In the genomic region with DNA sequence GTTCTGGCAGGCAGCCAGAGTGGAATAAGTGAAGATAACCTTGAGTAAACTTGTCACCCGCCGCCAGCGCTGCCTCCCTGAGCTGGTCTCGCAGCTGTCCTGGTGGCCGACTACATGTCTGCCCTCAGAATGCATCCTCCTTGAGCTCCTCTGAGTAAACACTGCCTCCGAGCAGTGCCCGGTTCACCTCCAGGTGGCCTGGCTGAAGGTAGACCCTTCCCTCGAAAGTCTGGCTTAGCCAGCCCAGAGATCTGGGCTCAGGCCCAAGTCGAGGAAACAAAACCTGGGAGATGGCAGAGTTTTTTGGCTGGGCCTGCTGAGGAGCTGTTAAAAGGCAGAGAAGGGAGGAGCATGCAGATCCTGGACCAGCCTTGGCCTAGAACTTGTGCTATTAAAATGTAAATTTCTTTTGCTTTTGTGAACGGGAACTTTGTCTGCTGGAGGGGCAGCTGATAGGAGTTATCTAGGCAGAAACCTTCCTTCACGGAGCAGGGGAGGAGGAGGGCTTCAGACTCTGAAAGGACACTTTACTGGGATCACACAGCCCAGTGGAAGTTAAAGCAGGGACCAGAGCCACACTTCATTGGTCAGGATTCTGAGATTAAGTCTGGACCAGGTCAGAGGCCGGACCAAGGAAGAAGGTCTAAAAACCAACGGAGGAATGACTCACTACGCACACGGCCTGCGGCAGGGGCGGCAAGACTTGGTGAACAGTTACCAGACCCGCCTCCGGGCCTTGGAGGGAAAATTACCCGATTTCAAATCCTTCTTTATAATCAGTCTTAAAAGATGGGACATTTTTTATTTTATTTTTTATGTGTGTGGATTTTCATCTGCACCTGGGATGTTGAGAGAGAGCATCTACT, we compare ENCODE assay signal across 8 mouse cellular contexts. TPM values are rescaled to one million over a fixed set of nuclear protein-coding genes. Genes with fewer than 3 reads are reported as not detected.
DNase-seq lines count a peak whose midpoint lies in the region; ATAC-seq and TF ChIP-seq lines count a peak whose summit lies in the region.

No protein-coding gene starts in this region.

- WGBS in forebrain, embryonic 10.5 days = 2% methylated on average over 20 of the region's 20 CpGs
- WGBS in hindbrain, embryonic 11.5 days = 2% methylated on average over 20 of the region's 20 CpGs
- 31% methylated on average over 20 of the region's 20 CpGs for WGBS in liver, adult 2 months

- no peak overlapping the region for H3K27ac ChIP-seq in layer of hippocampus, adult 2 months
- H3K27ac ChIP-seq in forebrain, embryonic 10.5 days = peak overlapping the region; percentile 97
- peak overlapping the region; percentile 68 for H3K27ac ChIP-seq in hindbrain, embryonic 11.5 days (ENCODE audit: low read depth, low read length)
- H3K27ac ChIP-seq in liver, adult 2 months (replicated peaks; ENCODE audit: insufficient read depth, low read depth, low read length) = no peak overlapping the region

- peak overlapping the region; percentile 88 for H3K9ac ChIP-seq in hindbrain, embryonic 11.5 days (ENCODE audit: low read depth, low read length)
- H3K9ac ChIP-seq in liver, adult 2 months (ENCODE audit: low read depth, low read length) = no peak overlapping the region

- H3K4me1 ChIP-seq in forebrain, embryonic 10.5 days = peaks cover 68% of the 10 kb centered on the region
- peaks cover 14% of the 10 kb centered on the region; the same call in 1 of the 2 replicates for H3K4me1 ChIP-seq in hindbrain, embryonic 11.5 days (replicated peaks; ENCODE audit: control insufficient read depth, insufficient read depth, low read length)
- H3K4me1 ChIP-seq in liver, adult 2 months (ENCODE audit: control insufficient read depth, insufficient read depth, low read length) = peaks cover 2% of the 10 kb centered on the region

- H3K27me3 ChIP-seq in forebrain, embryonic 10.5 days (ENCODE audit: poor library complexity, severe bottlenecking) = no peaks in the 10 kb centered on the region
- no peaks in the 10 kb centered on the region for H3K27me3 ChIP-seq in hindbrain, embryonic 11.5 days (ENCODE audit: control insufficient read depth, insufficient read depth, low read length)
- H3K27me3 ChIP-seq in liver, adult 2 months (ENCODE audit: control insufficient read depth, insufficient read depth, low read length) = peaks cover 11% of the 10 kb centered on the region

- peak; percentile 25; the same call in 1 of the 2 replicates for TF ChIP-seq CTCF in layer of hippocampus, adult 2 months (conservative IDR thresholded peaks at IDR 0.05)
- TF ChIP-seq CTCF in liver, adult 2 months (IDR thresholded peaks at IDR 0.05; ENCODE audit: low read depth, low read length) = 0 out of 2 replicates have a peak, but pooled peaks have one; percentile 8

- no peaks in the 10 kb centered on the region for H3K9me3 ChIP-seq in forebrain, embryonic 10.5 days
- H3K9me3 ChIP-seq in hindbrain, embryonic 11.5 days (ENCODE audit: control insufficient read depth, low read length) = no peaks in the 10 kb centered on the region

- H3K36me3 ChIP-seq in forebrain, embryonic 10.5 days (replicated peaks) = peaks cover 51% of the 10 kb centered on the region
- peaks cover under 1% of the 10 kb centered on the region; the same call in 1 of the 2 replicates for H3K36me3 ChIP-seq in hindbrain, embryonic 11.5 days (ENCODE audit: control insufficient read depth, insufficient read depth, low read length)
- H3K36me3 ChIP-seq in liver, adult 2 months (ENCODE audit: control insufficient read depth, insufficient read depth, low read length) = no peaks in the 10 kb centered on the region

- H3K4me2 ChIP-seq in hindbrain, embryonic 11.5 days (replicated peaks; ENCODE audit: low read depth, low read length) = peak overlapping the region; percentile 84

- DNase-seq in layer of hippocampus, adult 2 months (ENCODE audit: low spot score in 2 of 2) = no peak
- DNase-seq in layer of hippocampus, postnatal 25 days (ENCODE audit: extremely low spot score in 1 of 2, low spot score in 1 of 2) = no peak
- peak; percentile 62 to 87 for DNase-seq in adrenal gland, adult (ENCODE audit: inconsistent age in 2 of 2, low spot score in 1 of 2)
- peak; percentile 37 for DNase-seq in forebrain, embryonic 10.5 days (ENCODE audit: extremely low spot score, low spot score)
- DNase-seq in hindbrain, embryonic 11.5 days (ENCODE audit: low spot score) = peak; percentile 56
- DNase-seq in liver, adult 2 months (ENCODE audit: extremely low read depth, low read depth, low spot score) = peak; percentile 33
- peak; percentile 34 to 41 for DNase-seq in natural killer cell, adult 2 months (ENCODE audit: low spot score in 2 of 2)
- DNase-seq in testis, postnatal 14 days (ENCODE audit: low spot score) = peak; percentile 73

- peak overlapping the region; percentile 59; the same call in 1 of the 2 replicates for H3K4me3 ChIP-seq in layer of hippocampus, adult 2 months
- peak overlapping the region; percentile 95 for H3K4me3 ChIP-seq in forebrain, embryonic 10.5 days
- H3K4me3 ChIP-seq in hindbrain, embryonic 11.5 days (ENCODE audit: low read depth, low read length) = peak overlapping the region; percentile 87
- peak overlapping the region; percentile 12; the same call in 1 of the 2 replicates for H3K4me3 ChIP-seq in liver, adult 2 months (ENCODE audit: insufficient read depth, low read depth, low read length)

- H3K79me2 ChIP-seq in liver, adult 2 months (ENCODE audit: control insufficient read depth, insufficient read depth, low read length) = no peaks in the 10 kb centered on the region

- no peak for TF ChIP-seq POLR2A in liver, adult 2 months (IDR thresholded peaks at IDR 0.05; ENCODE audit: extremely low read depth, insufficient read depth, low read length)

- ATAC-seq in hindbrain, embryonic 11.5 days (ENCODE audit: low FRiP score) = no peak

RNA-seq across cellular contexts. Expression of gene Tgif2, which starts 2.3 kb away (rescaled TPM):
- total RNA-seq in layer of hippocampus, adult 2 months (2021) = 1 to 10 TPM in 1 of 2 experiments, under 1 TPM in 1; 0.77 to 1.4 TPM
- 1 to 10 TPM; 1.1 to 2.1 TPM for total RNA-seq in layer of hippocampus, postnatal 25 days (2021)
- polyA plus RNA-seq in forebrain, embryonic 10.5 days (2016; fragmentation: Nextera tagmentation; extraction: Ambion mirVana) = 108 and 109 TPM in 2 replicates
- 69.6 and 71.8 TPM in 2 replicates for polyA plus RNA-seq in hindbrain, embryonic 11.5 days (2014; fragmentation: Nextera tagmentation; extraction: Ambion mirVana)
- total RNA-seq in liver, adult 2 months (2014; rRNA removed) = 0.28 and 0.67 TPM in 2 replicates
- polyA plus RNA-seq in liver, adult 2 months (2012; rRNA removed) = 0.65 and 0.77 TPM in 2 replicates

RNA-seq across cellular contexts. Expression of gene 4930518I15Rik, which starts 15.7 kb away (rescaled TPM):
- 1 to 10 TPM; 3.4 to 4.7 TPM for total RNA-seq in layer of hippocampus, adult 2 months (2021)
- total RNA-seq in layer of hippocampus, postnatal 25 days (2021) = 1 to 10 TPM; 2.0 to 4.3 TPM
- polyA plus RNA-seq in forebrain, embryonic 10.5 days (2016; fragmentation: Nextera tagmentation; extraction: Ambion mirVana) = 7.7 and 9.3 TPM in 2 replicates
- polyA plus RNA-seq in hindbrain, embryonic 11.5 days (2014; fragmentation: Nextera tagmentation; extraction: Ambion mirVana) = 5.9 and 8.6 TPM in 2 replicates
- 1.1 and 2.1 TPM in 2 replicates for total RNA-seq in liver, adult 2 months (2014; rRNA removed)
- polyA plus RNA-seq in liver, adult 2 months (2012; rRNA removed) = 0.17 and 0.55 TPM in 2 replicates

RNA-seq across cellular contexts. Expression of gene Rab5if, which starts 20.9 kb away (rescaled TPM):
- 10 to 100 TPM; 89.3 to 92.1 TPM for total RNA-seq in layer of hippocampus, adult 2 months (2021)
- 100 to 1,000 TPM; 105 to 112 TPM for total RNA-seq in layer of hippocampus, postnatal 25 days (2021)
- 185 and 186 TPM in 2 replicates for polyA plus RNA-seq in forebrain, embryonic 10.5 days (2016; fragmentation: Nextera tagmentation; extraction: Ambion mirVana)
- 208 and 214 TPM in 2 replicates for polyA plus RNA-seq in hindbrain, embryonic 11.5 days (2014; fragmentation: Nextera tagmentation; extraction: Ambion mirVana)
- 149 and 196 TPM in 2 replicates for total RNA-seq in liver, adult 2 months (2014; rRNA removed)
- polyA plus RNA-seq in liver, adult 2 months (2012; rRNA removed) = 122 and 142 TPM in 2 replicates

RNA-seq across cellular contexts. Expression of gene Sla2, which starts 44.9 kb away (rescaled TPM):
- under 1 TPM; 0.31 to 0.34 TPM for total RNA-seq in layer of hippocampus, adult 2 months (2021)
- total RNA-seq in layer of hippocampus, postnatal 25 days (2021) = under 1 TPM; 0.28 to 0.49 TPM
- polyA plus RNA-seq in forebrain, embryonic 10.5 days (2016; fragmentation: Nextera tagmentation; extraction: Ambion mirVana) = 0.60 and 0.94 TPM in 2 replicates
- polyA plus RNA-seq in hindbrain, embryonic 11.5 days (2014; fragmentation: Nextera tagmentation; extraction: Ambion mirVana) = 0.47 and 0.59 TPM in 2 replicates
- 0.09 and 0.13 TPM in 2 replicates for total RNA-seq in liver, adult 2 months (2014; rRNA removed)
- 0.10 and 0.20 TPM in 2 replicates for polyA plus RNA-seq in liver, adult 2 months (2012; rRNA removed)

Comparison
In these comparisons a context has a peak if more than half of its experiments do, and no peak if none do; other contexts are left out.
1. DNase-seq: peak in adrenal gland, adult (2 of 2), forebrain, embryonic 10.5 days (single experiment), hindbrain, embryonic 11.5 days (single experiment), liver, adult 2 months (single experiment), natural killer cell, adult 2 months (2 of 2) and testis, postnatal 14 days (single experiment); none in layer of hippocampus, adult 2 months (0 of 2) and layer of hippocampus, postnatal 25 days (0 of 2).
2. H3K27ac ChIP-seq: peak in forebrain, embryonic 10.5 days (single experiment) and hindbrain, embryonic 11.5 days (single experiment); none in layer of hippocampus, adult 2 months (single experiment) and liver, adult 2 months (single experiment).
3. H3K4me3 ChIP-seq: peak in every context shown above with its lines; median percentile 95 in forebrain, embryonic 10.5 days; 87 in hindbrain, embryonic 11.5 days; 59 in layer of hippocampus, adult 2 months; 12 in liver, adult 2 months.